Mouse (Mus musculus) heart, postnatal 0 days (tissue): ENCODE results near the gene Slf2. TPM values are rescaled to one million over a fixed set of nuclear protein-coding genes. Genes with fewer than 3 reads are reported as not detected.
A peak's percentile ranks its signal among the peaks of the same experiment; 100 is the strongest.

Experiments used
- ATAC-seq: fragments of 200-750 bp; cut with Nextera tagmentation; 2 replicates; pipeline ENCODE4 v1.8.0; 2017; ENCODE audit warnings: low read depth, moderate number of reproducible peaks, moderate library complexity; ENCODE audit not compliant: insufficient read depth
- DNase-seq: peaks from one replicate; pipeline ENCODE4 v3.0.0-alpha.2; 2016; ENCODE audit warnings: low spot score
- H3K27ac ChIP-seq: fragments of 300-500 bp; sonication (generic); 2 replicates; pipeline ENCODE4 v1.5.1; 2014; ENCODE audit warnings: low read depth, mild to moderate bottlenecking
- H3K27me3 ChIP-seq: fragments of 300-500 bp; sonication (generic); 2 replicates; pipeline ENCODE4 v1.6.1; 2014; ENCODE audit warnings: low read length, mixed read lengths; ENCODE audit not compliant: control insufficient read depth, insufficient read depth
- H3K36me3 ChIP-seq: fragments of 300-500 bp; sonication (generic); replicated peaks from 2 replicates; pipeline ENCODE4 v1.6.1; 2014; ENCODE audit warnings: low read length, mixed read lengths; ENCODE audit not compliant: control insufficient read depth, insufficient read depth
- H3K4me1 ChIP-seq: fragments of 300-500 bp; sonication (generic); 2 replicates; pipeline ENCODE4 v1.6.1; 2014; ENCODE audit warnings: antibody characterized with exemption; ENCODE audit not compliant: control insufficient read depth, insufficient read depth
- H3K4me2 ChIP-seq: fragments of 300-500 bp; sonication (generic); 2 replicates; pipeline ENCODE4 v1.6.1; 2014; ENCODE audit warnings: low read depth, mild to moderate bottlenecking, low read length, moderate library complexity
- H3K4me3 ChIP-seq: fragments of 300-500 bp; sonication (generic); 2 replicates; pipeline ENCODE4 v1.5.1; 2014; ENCODE audit warnings: low read depth, low read length
- H3K9ac ChIP-seq: fragments of 300-500 bp; sonication (generic); replicated peaks from 2 replicates; pipeline ENCODE4 v1.6.1; 2014; ENCODE audit warnings: low read depth, low read length, mixed read lengths
- H3K9me3 ChIP-seq: fragments of 300-500 bp; sonication (generic); replicated peaks from 2 replicates; pipeline ENCODE4 v1.6.1; 2016; ENCODE audit warnings: low read length; ENCODE audit not compliant: control insufficient read depth
- CTCF ChIP-seq: IDR thresholded peaks from 2 replicates; pipeline ENCODE4 v1.5.1; 2016; ENCODE audit warnings: antibody characterized with exemption, control low read depth, low read depth
- EP300 ChIP-seq: IDR thresholded peaks from 2 replicates; pipeline ENCODE4 v1.6.1; 2016; ENCODE audit warnings: antibody characterized with exemption, low read depth
- WGBS: fragments of 180-500 bp; shearing (Covaris S2); extraction: QIAGEN DNeasy Blood & Tissue Kit; methylation state at CpG from one replicate; pipeline ENCODE4 v1.1.7; 2014; 5-methylcytosine and 5-hydroxymethylcytosine counted together
- polyA plus RNA-seq: library from polyadenylated mRNA; unstranded; fragments of >200 nt; fragmentation: Nextera tagmentation; extraction: Ambion mirVana; gene quantifications from 2 replicates; pipeline ENCODE4 v1.2.1, GENCODE M21; 2015
- total RNA-seq: library from RNA; depleted of rRNA; stranded (reverse); fragments of >200 nt; gene quantifications from 2 replicates; pipeline ENCODE4 v1.2.3, GENCODE M21; 2014; ENCODE audit warnings: low replicate concordance

Gene Slf2
- total and polyA plus RNA-seq, 2 experiments from 2014 or later: 20.5 to 30.6 TPM

DNA sequence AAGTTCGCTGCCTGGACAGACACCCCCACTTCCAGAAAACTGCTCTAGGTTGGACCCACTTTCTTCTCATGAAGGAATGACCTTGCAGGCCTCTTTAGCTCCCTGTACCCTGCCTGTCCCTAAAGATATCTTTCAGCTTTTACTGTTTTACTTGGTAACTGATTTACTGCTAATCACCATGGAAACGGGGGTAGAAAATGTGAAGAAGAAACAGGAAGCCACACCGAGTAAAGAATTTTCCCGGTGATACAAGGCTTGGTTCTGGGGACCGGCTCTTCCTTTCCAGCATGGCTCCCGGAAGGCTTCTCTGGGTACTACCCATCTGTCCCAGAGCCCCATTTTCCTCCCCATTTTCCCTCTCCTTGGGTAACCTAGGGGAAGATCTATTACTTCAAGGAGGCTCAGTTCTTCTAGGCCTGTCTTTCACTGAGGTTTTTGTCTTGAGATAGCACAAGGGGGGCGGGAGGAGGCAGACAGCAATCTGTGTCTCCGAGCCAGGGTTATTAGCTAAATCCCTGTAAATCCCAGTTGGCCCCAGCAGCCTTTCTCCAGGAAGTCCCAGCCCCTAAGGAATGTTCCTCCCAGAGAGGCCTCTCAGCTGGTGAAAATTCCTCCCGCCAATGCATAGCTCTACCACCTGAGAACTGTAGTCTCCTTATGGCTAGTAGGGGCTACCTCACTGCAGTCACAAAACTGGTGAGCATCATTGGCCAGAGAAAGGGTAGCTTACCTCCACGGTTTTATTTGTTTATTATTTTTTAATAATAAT, 16.3 kb upstream of the Slf2 start:
- H3K27me3 ChIP-seq: no peaks in the 10 kb centered on the region
- H3K27ac ChIP-seq: peak overlapping the region; percentile 72
- no peaks in the 10 kb centered on the region for H3K36me3 ChIP-seq
- no peak overlapping the region for H3K4me2 ChIP-seq
- H3K4me3 ChIP-seq: no peak overlapping the region
- ATAC-seq: peak; percentile 39; the same call in 1 of the 2 replicates
- peak; percentile 34 for DNase-seq
- TF ChIP-seq EP300 (no peak), CTCF (no peak)
- H3K4me1 ChIP-seq: no peaks in the 10 kb centered on the region
- no peak overlapping the region for H3K9ac ChIP-seq
- H3K9me3 ChIP-seq: no peaks in the 10 kb centered on the region
- 52% methylated on average over 10 of the region's 10 CpGs for WGBS

- ATAC-seq (no peak), DNase-seq (no peak)
- no peak for TF ChIP-seq EP300
- no peak for TF ChIP-seq CTCF
Observed at GRCm38 (mm10) chr19:44918171-44918570, 12.8 kb upstream of the Slf2 start.

DNA sequence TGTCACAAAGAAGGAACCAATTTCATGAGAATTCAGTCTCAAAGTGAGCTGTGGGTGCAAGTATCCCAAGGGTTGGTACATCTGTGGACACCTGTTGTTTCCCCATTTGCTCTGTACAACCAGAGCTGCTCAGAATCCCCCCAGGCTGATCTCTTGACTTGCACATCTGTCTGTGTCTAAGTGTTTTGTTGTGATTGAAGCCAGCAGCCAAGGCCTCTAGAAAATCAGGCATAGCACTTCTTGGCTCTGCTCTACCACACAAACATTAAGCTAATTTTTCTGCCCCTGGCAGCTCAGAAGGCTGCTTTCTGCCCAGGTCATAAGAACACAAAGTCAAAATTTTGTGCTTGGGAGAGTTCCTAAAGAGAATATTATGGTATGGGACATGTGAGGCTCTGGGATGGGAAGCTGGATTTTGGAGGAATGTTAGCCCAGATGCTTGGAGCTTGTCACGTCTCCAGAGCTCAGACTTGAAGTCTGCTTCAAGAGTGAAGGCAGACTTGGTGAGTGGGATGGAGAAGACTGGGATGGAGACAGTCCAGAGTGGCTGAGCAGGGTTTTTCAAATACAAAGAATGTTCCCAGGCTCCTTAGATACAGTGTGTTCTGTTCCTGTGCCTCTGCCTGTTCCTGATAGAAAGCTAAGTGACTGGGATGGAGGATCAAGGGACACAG, 9.3 kb upstream of the Slf2 start:
- WGBS: 56% methylated on average over 1 of the region's 1 CpGs
- TF ChIP-seq EP300 (no peak), CTCF (no peak)

More at GRCm38 (mm10) chr19:44918171-44918570, 12.8 kb upstream of the Slf2 start:
- H3K27ac ChIP-seq: no peak overlapping the region
- 88% methylated on average over 6 of the region's 6 CpGs for WGBS
- H3K36me3 ChIP-seq: no peaks in the 10 kb centered on the region
- H3K4me2 ChIP-seq: no peak overlapping the region
- no peaks in the 10 kb centered on the region for H3K27me3 ChIP-seq
- H3K9ac ChIP-seq: no peak overlapping the region
- H3K4me1 ChIP-seq: peaks cover 8% of the 10 kb centered on the region; the same call in 1 of the 2 replicates
- H3K9me3 ChIP-seq: no peaks in the 10 kb centered on the region
- no peak overlapping the region for H3K4me3 ChIP-seq

GRCm38 (mm10) chr19:44922521-44922920, 8.4 kb upstream of the Slf2 start:
- no peak overlapping the region for H3K27ac ChIP-seq
- H3K4me1 ChIP-seq: peaks cover 12% of the 10 kb centered on the region
- H3K27me3 ChIP-seq: no peaks in the 10 kb centered on the region
- TF ChIP-seq EP300 (no peak), CTCF (no peak)
- no peak for ATAC-seq
- no peak overlapping the region for H3K4me2 ChIP-seq
- H3K9me3 ChIP-seq: no peaks in the 10 kb centered on the region
- no peak overlapping the region for H3K9ac ChIP-seq
- no peaks in the 10 kb centered on the region for H3K36me3 ChIP-seq
- 64% methylated on average over 2 of the region's 2 CpGs for WGBS
- no peak overlapping the region for H3K4me3 ChIP-seq
- DNase-seq: no peak

More for the DNA sequence above, 9.3 kb upstream of the Slf2 start:
- no peaks in the 10 kb centered on the region for H3K27me3 ChIP-seq
- H3K4me1 ChIP-seq: peaks cover 8% of the 10 kb centered on the region; the same call in 1 of the 2 replicates
- DNase-seq (no peak), ATAC-seq (no peak)
- no peaks in the 10 kb centered on the region for H3K9me3 ChIP-seq
- no peaks in the 10 kb centered on the region for H3K36me3 ChIP-seq
- H3K27ac ChIP-seq: no peak overlapping the region
- H3K4me3 ChIP-seq: no peak overlapping the region
- H3K9ac ChIP-seq: no peak overlapping the region
- H3K4me2 ChIP-seq: no peak overlapping the region

GRCm38 (mm10) chr19:44924699-44925098, 6.3 kb upstream of the Slf2 start:
- peaks cover 32% of the 10 kb centered on the region for H3K4me1 ChIP-seq
- H3K9ac ChIP-seq: no peak overlapping the region
- ATAC-seq (peak; percentile 71), DNase-seq (peak; percentile 50)
- no peak overlapping the region for H3K4me2 ChIP-seq
- 28% methylated on average over 5 of the region's 5 CpGs for WGBS
- no peaks in the 10 kb centered on the region for H3K36me3 ChIP-seq
- H3K9me3 ChIP-seq: no peaks in the 10 kb centered on the region
- TF ChIP-seq EP300 (peak; percentile 47; the same call in 1 of the 2 replicates), CTCF (no peak)
- H3K27ac ChIP-seq: peak overlapping the region; percentile 66
- H3K27me3 ChIP-seq: no peaks in the 10 kb centered on the region
- no peak overlapping the region for H3K4me3 ChIP-seq
